Mouse (Mus musculus) forebrain, embryonic 13.5 days (tissue): ENCODE data around the gene C1rb. TPM values are rescaled to one million over a fixed set of nuclear protein-coding genes. Genes with fewer than 3 reads are reported as not detected.
"Not testable (repeated sequence)": the region's sequence is repeated elsewhere in the genome, so short reads cannot be mapped to it uniquely, and the experiment has no call there.

Source experiments
- ATAC-seq: fragments of 200-750 bp; cut with Nextera tagmentation; 2 replicates; pipeline ENCODE4 v1.8.0; 2017
- H3K27ac ChIP-seq: fragments of 300-500 bp; sonication (generic); 2 replicates; pipeline ENCODE4 v1.5.1; 2015; ENCODE audit warnings: inconsistent platforms, mild to moderate bottlenecking, moderate library complexity
- H3K27me3 ChIP-seq: fragments of 300-500 bp; sonication (generic); 2 replicates; pipeline ENCODE4 v1.6.1; 2015; ENCODE audit warnings: mild to moderate bottlenecking, inconsistent platforms
- H3K36me3 ChIP-seq: fragments of 300-500 bp; sonication (generic); 2 replicates; pipeline ENCODE4 v1.6.1; 2015; ENCODE audit warnings: mild to moderate bottlenecking, inconsistent platforms; ENCODE audit not compliant: poor library complexity, severe bottlenecking
- H3K4me1 ChIP-seq: fragments of 300-500 bp; sonication (generic); 2 replicates; pipeline ENCODE4 v1.6.1; 2015; ENCODE audit warnings: inconsistent platforms
- H3K4me2 ChIP-seq: fragments of 300-500 bp; sonication (generic); 2 replicates; pipeline ENCODE4 v1.6.1; 2015; ENCODE audit warnings: inconsistent platforms, mild to moderate bottlenecking, moderate library complexity
- H3K4me3 ChIP-seq: fragments of 300-500 bp; sonication (generic); 2 replicates; pipeline ENCODE4 v1.5.1; 2015; ENCODE audit warnings: mild to moderate bottlenecking, inconsistent platforms
- H3K9ac ChIP-seq: fragments of 300-500 bp; sonication (generic); 2 replicates; pipeline ENCODE4 v1.6.1; 2015; ENCODE audit warnings: mild to moderate bottlenecking, inconsistent platforms
- H3K9me3 ChIP-seq: fragments of 300-500 bp; sonication (generic); replicated peaks from 2 replicates; pipeline ENCODE4 v1.6.1; 2016; ENCODE audit warnings: inconsistent platforms
- WGBS: fragments of 180-500 bp; shearing (Covaris S2); methylation state at CpG from one replicate; pipeline ENCODE4 v1.1.7; 2015; 5-methylcytosine and 5-hydroxymethylcytosine counted together
- polyA plus RNA-seq: library from polyadenylated mRNA; unstranded; fragments of >200 nt; fragmentation: Nextera tagmentation; extraction: Ambion mirVana; gene quantifications from 2 replicates; pipeline ENCODE4 v1.2.1, GENCODE M21; 2015

C1rb gene
- polyA plus RNA-seq, result not detected in 2 replicates

- Histone ChIP-seq H3K9me3 (no peaks in the 10 kb centered on the region), H3K4me2 (no peak within 1 kb of the TSS), H3K4me3 (no peak within 1 kb of the TSS), H3K4me1 (no peaks in the 10 kb centered on the region), H3K27ac (no peak within 1 kb of the TSS), H3K27me3 (no peaks in the 10 kb centered on the region), H3K36me3 (no peaks in the 10 kb centered on the region), H3K9ac (no peak within 1 kb of the TSS)
- ATAC-seq, result no peak
- 2% methylated on average over 8 of the region's 8 CpGs for WGBS
Measured at GRCm38 (mm10) chr6:124570026-124570425, at the start of gene C1rb. C1rb (plus strand) TSS chr6:124570294.

- H3K9me3 ChIP-seq, H3K4me1 ChIP-seq, H3K27me3 ChIP-seq, H3K36me3 ChIP-seq, H3K4me3 ChIP-seq, H3K27ac ChIP-seq, ATAC-seq, H3K4me2 ChIP-seq, H3K9ac ChIP-seq: not testable (repeated sequence)
- WGBS, result 79% methylated on average over 7 of the region's 7 CpGs
Measured at GRCm38 (mm10) chr6:124522082-124522481, 48.0 kb upstream of the C1rb start.

GRCm38 (mm10) chr6:124527881-124528280 lies 42.2 kb upstream of the C1rb start:
- no peak overlapping the region for H3K9ac ChIP-seq
- H3K27ac ChIP-seq, result no peak overlapping the region
- no peak overlapping the region for H3K4me3 ChIP-seq
- WGBS, result 90% methylated on average over 3 of the region's 3 CpGs
- no peaks in the 10 kb centered on the region for H3K4me1 ChIP-seq
- no peaks in the 10 kb centered on the region for H3K9me3 ChIP-seq
- no peak overlapping the region for H3K4me2 ChIP-seq
- H3K27me3 ChIP-seq, result no peaks in the 10 kb centered on the region
- no peak for ATAC-seq
- H3K36me3 ChIP-seq, result no peaks in the 10 kb centered on the region

GRCm38 (mm10) chr6:124531077-124531476 lies 39.0 kb upstream of the C1rb start:
- Histone ChIP-seq H3K4me3 (no peak overlapping the region), H3K36me3 (no peaks in the 10 kb centered on the region), H3K4me1 (no peaks in the 10 kb centered on the region), H3K27ac (no peak overlapping the region), H3K27me3 (no peaks in the 10 kb centered on the region), H3K9me3 (no peaks in the 10 kb centered on the region), H3K9ac (no peak overlapping the region), H3K4me2 (no peak overlapping the region)
- 91% methylated on average over 8 of the region's 8 CpGs for whole genome bisulfite sequencing
- ATAC-seq, result no peak

GRCm38 (mm10) chr6:124536125-124536829 lies 33.8 kb upstream of the C1rb start:
- H3K4me2 ChIP-seq, H3K27ac ChIP-seq, H3K9ac ChIP-seq, H3K27me3 ChIP-seq, H3K4me3 ChIP-seq, H3K9me3 ChIP-seq, ATAC-seq, H3K4me1 ChIP-seq, H3K36me3 ChIP-seq: not testable (repeated sequence)
- 85% methylated on average over 8 of the region's 8 CpGs for WGBS

- H3K27me3 ChIP-seq, H3K4me1 ChIP-seq, ATAC-seq, H3K36me3 ChIP-seq, H3K4me2 ChIP-seq, H3K9ac ChIP-seq, H3K9me3 ChIP-seq, H3K4me3 ChIP-seq, H3K27ac ChIP-seq: not testable (repeated sequence)
- WGBS, result 86% methylated on average over 2 of the region's 2 CpGs
Measured at GRCm38 (mm10) chr6:124541176-124541575, 28.9 kb upstream of the C1rb start.

- not testable (repeated sequence) for H3K4me1 ChIP-seq, H3K9me3 ChIP-seq, H3K9ac ChIP-seq, H3K27ac ChIP-seq, H3K4me2 ChIP-seq, H3K4me3 ChIP-seq, H3K27me3 ChIP-seq, ATAC-seq, H3K36me3 ChIP-seq
- 0% methylated on average over 1 of the region's 1 CpGs for WGBS
Measured at GRCm38 (mm10) chr6:124542284-124542683, 27.8 kb upstream of the C1rb start, which contains the start of gene C1s1. C1s1 (minus strand) TSS chr6:124542359.

GRCm38 (mm10) chr6:124544466-124544865 lies 25.6 kb upstream of the C1rb start:
- whole genome bisulfite sequencing, result 86% methylated on average over 6 of the region's 6 CpGs

GRCm38 (mm10) chr6:124545425-124545824 lies 24.7 kb upstream of the C1rb start:
- Histone ChIP-seq H3K4me2 (no peak overlapping the region), H3K27ac (no peak overlapping the region), H3K4me3 (no peak overlapping the region), H3K4me1 (no peaks in the 10 kb centered on the region), H3K36me3 (no peaks in the 10 kb centered on the region), H3K27me3 (no peaks in the 10 kb centered on the region), H3K9me3 (peaks cover 5% of the 10 kb centered on the region; the same call in 1 of the 2 replicates), H3K9ac (no peak overlapping the region)
- 85% methylated on average over 2 of the region's 2 CpGs for WGBS
- no peak for ATAC-seq

More at GRCm38 (mm10) chr6:124544466-124544865, 25.6 kb upstream of the C1rb start:
- Histone ChIP-seq H3K9me3 (no peaks in the 10 kb centered on the region), H3K4me1 (no peaks in the 10 kb centered on the region), H3K4me3 (no peak overlapping the region), H3K27ac (no peak overlapping the region), H3K27me3 (no peaks in the 10 kb centered on the region), H3K9ac (no peak overlapping the region), H3K36me3 (no peaks in the 10 kb centered on the region), H3K4me2 (no peak overlapping the region)
- no peak for ATAC-seq

GRCm38 (mm10) chr6:124547979-124548378 lies 22.1 kb upstream of the C1rb start:
- not testable (repeated sequence) for H3K27ac ChIP-seq, H3K4me1 ChIP-seq, H3K36me3 ChIP-seq, H3K4me2 ChIP-seq, ATAC-seq, H3K9ac ChIP-seq, H3K27me3 ChIP-seq, H3K4me3 ChIP-seq
- peaks cover 12% of the 10 kb centered on the region for H3K9me3 ChIP-seq
- 96% methylated on average over 2 of the region's 3 CpGs for WGBS

- Histone ChIP-seq H3K36me3 (no peaks in the 10 kb centered on the region), H3K27ac (no peak overlapping the region), H3K4me1 (no peaks in the 10 kb centered on the region), H3K4me3 (no peak overlapping the region), H3K27me3 (no peaks in the 10 kb centered on the region), H3K9me3 (peaks cover 13% of the 10 kb centered on the region), H3K4me2 (no peak overlapping the region), H3K9ac (no peak overlapping the region)
- no peak for ATAC-seq
- 91% methylated on average over 3 of the region's 3 CpGs for WGBS
Measured at GRCm38 (mm10) chr6:124549023-124549550, 21.0 kb upstream of the C1rb start.

GRCm38 (mm10) chr6:124552766-124553165 lies 17.3 kb upstream of the C1rb start:
- Histone ChIP-seq H3K9ac (no peak overlapping the region), H3K27me3 (no peaks in the 10 kb centered on the region), H3K4me1 (no peaks in the 10 kb centered on the region), H3K4me3 (no peak overlapping the region), H3K36me3 (no peaks in the 10 kb centered on the region), H3K27ac (no peak overlapping the region), H3K9me3 (peaks cover 13% of the 10 kb centered on the region), H3K4me2 (no peak overlapping the region)
- no peak for ATAC-seq
- WGBS, result 77% methylated on average over 22 of the region's 22 CpGs

GRCm38 (mm10) chr6:124555956-124556355 lies 14.1 kb upstream of the C1rb start:
- not testable (repeated sequence) for H3K4me1 ChIP-seq, H3K4me2 ChIP-seq, H3K9ac ChIP-seq, H3K27me3 ChIP-seq, ATAC-seq, H3K4me3 ChIP-seq, H3K27ac ChIP-seq, H3K9me3 ChIP-seq, H3K36me3 ChIP-seq
- 71% methylated on average over 2 of the region's 2 CpGs for WGBS
